Mouse (Mus musculus) limb, embryonic 10.5 days (tissue): ENCODE measurements around the gene Gm4788. TPM values are rescaled to one million over a fixed set of nuclear protein-coding genes. Genes with fewer than 3 reads are reported as not detected.
"Not testable (repeated sequence)": the region's sequence is repeated elsewhere in the genome, so short reads cannot be mapped to it uniquely, and the experiment has no call there.

ENCODE experiments used
- DNase-seq: peaks from one replicate; pipeline ENCODE4 v3.0.0-alpha.2; 2017; ENCODE audit warnings: low spot score
- H3K27ac ChIP-seq: fragments of 300-500 bp; sonication (generic); 2 replicates; pipeline ENCODE4 v1.5.1; 2016; ENCODE audit warnings: mild to moderate bottlenecking
- H3K27me3 ChIP-seq: fragments of 300-500 bp; sonication (generic); 2 replicates; pipeline ENCODE4 v1.6.1; 2016; ENCODE audit warnings: low read depth, mild to moderate bottlenecking; ENCODE audit not compliant: poor library complexity, severe bottlenecking
- H3K36me3 ChIP-seq: fragments of 300-500 bp; sonication (generic); 2 replicates; pipeline ENCODE4 v1.6.1; 2016; ENCODE audit warnings: mild to moderate bottlenecking, moderate library complexity
- H3K4me1 ChIP-seq: fragments of 300-500 bp; sonication (generic); 2 replicates; pipeline ENCODE4 v1.6.1; 2016
- H3K4me3 ChIP-seq: fragments of 300-500 bp; sonication (generic); 2 replicates; pipeline ENCODE4 v1.5.1; 2016; ENCODE audit warnings: mild to moderate bottlenecking, moderate library complexity
- H3K9me3 ChIP-seq: fragments of 300-500 bp; sonication (generic); replicated peaks from 2 replicates; pipeline ENCODE4 v1.6.1; 2016; ENCODE audit warnings: mild to moderate bottlenecking
- WGBS: fragments of 180-500 bp; shearing (Covaris S2); methylation state at CpG from one replicate; pipeline ENCODE4 v1.1.7; 2016; 5-methylcytosine and 5-hydroxymethylcytosine counted together
- polyA plus RNA-seq: library from polyadenylated mRNA; unstranded; fragments of >200 nt; fragmentation: Nextera tagmentation; extraction: Ambion mirVana; gene quantifications from 2 replicates; pipeline ENCODE4 v1.2.1, GENCODE M21; 2016

Gm4788 gene
- polyA plus RNA-seq = not detected in 2 replicates

- no peak within 1 kb of the TSS for H3K4me3 ChIP-seq
- H3K27ac ChIP-seq = no peak within 1 kb of the TSS
- H3K27me3 ChIP-seq = no peaks in the 10 kb centered on the region
- no peak for DNase-seq
- H3K4me1 ChIP-seq = no peaks in the 10 kb centered on the region
- no peaks in the 10 kb centered on the region for H3K36me3 ChIP-seq
- WGBS = 95% methylated on average over 1 of the region's 1 CpGs
- no peaks in the 10 kb centered on the region for H3K9me3 ChIP-seq
These were observed at the start of gene Gm4788 for GRCm38 (mm10) chr1:139781143-139781542. Gene Gm4788, minus strand, starts transcription at chr1:139781243.

GRCm38 (mm10) chr1:139808594-139808993 is 27.6 kb upstream of the Gm4788 start:
- no peak for DNase-seq
- Histone ChIP-seq H3K36me3 (no peaks in the 10 kb centered on the region), H3K9me3 (no peaks in the 10 kb centered on the region), H3K4me3 (no peak overlapping the region), H3K27ac (no peak overlapping the region), H3K4me1 (no peaks in the 10 kb centered on the region), H3K27me3 (no peaks in the 10 kb centered on the region)

GRCm38 (mm10) chr1:139769913-139770312 is 11.1 kb downstream of the Gm4788 start:
- not testable (repeated sequence) for H3K36me3 ChIP-seq, H3K9me3 ChIP-seq, H3K4me1 ChIP-seq, H3K4me3 ChIP-seq, H3K27ac ChIP-seq, H3K27me3 ChIP-seq, DNase-seq
- 74% methylated on average over 3 of the region's 3 CpGs for WGBS

GRCm38 (mm10) chr1:139716681-139717080 is 64.4 kb downstream of the Gm4788 start:
- WGBS = 77% methylated on average over 13 of the region's 22 CpGs
- H3K9me3 ChIP-seq = not testable (repeated sequence)

GRCm38 (mm10) chr1:139716249-139716648 is 64.8 kb downstream of the Gm4788 start:
- not testable (repeated sequence) for H3K27ac ChIP-seq, H3K36me3 ChIP-seq, H3K9me3 ChIP-seq, H3K27me3 ChIP-seq, H3K4me3 ChIP-seq, DNase-seq, H3K4me1 ChIP-seq
- 84% methylated on average over 11 of the region's 16 CpGs for WGBS

More at GRCm38 (mm10) chr1:139716681-139717080, 64.4 kb downstream of the Gm4788 start:
- H3K36me3 ChIP-seq, H3K27me3 ChIP-seq, H3K4me1 ChIP-seq, H3K4me3 ChIP-seq, H3K27ac ChIP-seq, DNase-seq: not testable (repeated sequence)

GRCm38 (mm10) chr1:139649921-139650320 is 131.1 kb downstream of the Gm4788 start:
- not testable (repeated sequence) for H3K4me1 ChIP-seq, H3K4me3 ChIP-seq, H3K36me3 ChIP-seq, H3K27ac ChIP-seq, H3K27me3 ChIP-seq, H3K9me3 ChIP-seq, DNase-seq
- WGBS = 92% methylated on average over 18 of the region's 18 CpGs

Other genes starting within 250 kb of the Gm4788 start
- not detected in 2 replicates for gene Cfhr1, start 221.0 kb downstream of the Gm4788 start, polyA plus RNA-seq
- gene Cfhr2, start 77.5 kb upstream of the Gm4788 start, polyA plus RNA-seq = not detected in 2 replicates